Mouse (Mus musculus): Measurements from ENCODE around the gene Srsf2.

DNA sequence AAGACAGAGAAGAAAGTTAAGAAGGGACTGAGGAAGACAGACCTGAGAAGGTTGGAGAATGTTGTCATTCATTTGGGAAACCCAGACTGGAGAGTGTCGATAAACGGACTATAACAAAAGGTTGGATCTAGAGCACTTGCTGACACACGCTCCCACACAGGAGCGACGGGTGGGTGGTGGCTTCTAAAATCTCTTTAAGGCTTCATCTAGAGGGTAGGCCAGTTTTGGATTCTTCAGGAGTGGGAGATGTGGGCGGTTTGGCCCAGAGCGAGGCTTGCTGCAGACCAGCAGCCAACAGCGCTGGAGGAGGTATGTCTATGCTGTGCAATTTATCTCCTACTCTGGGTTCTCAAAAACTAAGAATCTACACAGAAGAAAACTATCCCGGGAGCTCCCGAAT is 30.3 kb downstream of the Srsf2 start:
- no peak for TF ChIP-seq ZNF384 (IDR thresholded peaks at IDR 0.05; ENCODE audit: low read depth, low read length)
- TF ChIP-seq HCFC1 (IDR thresholded peaks at IDR 0.05; ENCODE audit: borderline replicate concordance, insufficient read depth, low read length), result no peak
- TF ChIP-seq MAFK (IDR thresholded peaks at IDR 0.05; ENCODE audit: insufficient read depth, low read depth, low read length), result no peak
- TF ChIP-seq ZC3H11A (IDR thresholded peaks at IDR 0.05; ENCODE audit: borderline replicate concordance, low read depth, low read length), result no peak

All from ES-E14 (cell line).